Mouse (Mus musculus): ENCODE measurements around the gene Sec16a. TPM values are rescaled to one million over a fixed set of nuclear protein-coding genes. Genes with fewer than 3 reads are reported as not detected.

Sec16a gene
- polyA plus RNA-seq (2017; shearing (Covaris generic)), result 10 to 100 TPM; 24.8 to 31.7 TPM

- peak; percentile 85 for ATAC-seq
Observed at GRCm38 (mm10) chr2:26444946-26445665, at the start of gene Sec16a. TSS of gene Sec16a (minus strand) at chr2:26445216.

- ATAC-seq, result no peak
Observed at GRCm38 (mm10) chr2:26494396-26494795, 49.4 kb upstream of the Sec16a start.

- peak; percentile 75 for ATAC-seq
Observed at GRCm38 (mm10) chr2:26493021-26493781, 48.2 kb upstream of the Sec16a start.

- no peak for ATAC-seq
Observed at GRCm38 (mm10) chr2:26490760-26491301, 45.8 kb upstream of the Sec16a start.

GRCm38 (mm10) chr2:26488535-26489135 is 43.6 kb upstream of the Sec16a start:
- ATAC-seq, result no peak

GRCm38 (mm10) chr2:26487322-26488021 is 42.5 kb upstream of the Sec16a start:
- no peak for ATAC-seq

GRCm38 (mm10) chr2:26486835-26487321 is 41.9 kb upstream of the Sec16a start:
- no peak for ATAC-seq

- ATAC-seq, result no peak
Observed at GRCm38 (mm10) chr2:26486264-26486810, 41.3 kb upstream of the Sec16a start.

- no peak for ATAC-seq
Observed at GRCm38 (mm10) chr2:26485710-26486109, 40.7 kb upstream of the Sec16a start.

GRCm38 (mm10) chr2:26485278-26485677 is 40.3 kb upstream of the Sec16a start:
- ATAC-seq, result no peak

- no peak for ATAC-seq
Observed at GRCm38 (mm10) chr2:26484169-26484568, 39.2 kb upstream of the Sec16a start.

- ATAC-seq, result peak; percentile 83
Observed at GRCm38 (mm10) chr2:26483230-26483869, 38.3 kb upstream of the Sec16a start.

GRCm38 (mm10) chr2:26482824-26483223 is 37.8 kb upstream of the Sec16a start:
- no peak for ATAC-seq

- ATAC-seq, result no peak
Observed at GRCm38 (mm10) chr2:26481724-26482495, 36.9 kb upstream of the Sec16a start.

GRCm38 (mm10) chr2:26480911-26481310 is 35.9 kb upstream of the Sec16a start:
- no peak for ATAC-seq

GRCm38 (mm10) chr2:26478685-26479205 is 33.7 kb upstream of the Sec16a start:
- ATAC-seq, result no peak

- ATAC-seq, result no peak
Observed at GRCm38 (mm10) chr2:26477911-26478310, 32.9 kb upstream of the Sec16a start.

- ATAC-seq, result no peak
Observed at GRCm38 (mm10) chr2:26475505-26476430, 30.8 kb upstream of the Sec16a start.

- no peak for ATAC-seq
Observed at GRCm38 (mm10) chr2:26474789-26475504, 29.9 kb upstream of the Sec16a start.
